Mouse (Mus musculus) kidney, postnatal 0 days (tissue): ENCODE data around the gene Prrt4. TPM values are rescaled to one million over a fixed set of nuclear protein-coding genes. Genes with fewer than 3 reads are reported as not detected.

ENCODE experiments used
- ATAC-seq: fragments of 200-750 bp; cut with Nextera tagmentation; replicated peaks from 2 replicates; pipeline ENCODE4 v1.8.0; 2017; ENCODE audit warnings: low read depth, moderate number of reproducible peaks, moderate TSS enrichment, moderate library complexity; ENCODE audit not compliant: low FRiP score
- DNase-seq: peaks from one replicate; pipeline ENCODE4 v3.0.0-alpha.2; 2016; ENCODE audit warnings: low spot score
- H3K27ac ChIP-seq: fragments of 300-500 bp; sonication (generic); 2 replicates; pipeline ENCODE4 v1.5.1; 2014; ENCODE audit warnings: mild to moderate bottlenecking
- H3K27me3 ChIP-seq: fragments of 300-500 bp; sonication (generic); 2 replicates; pipeline ENCODE4 v1.6.1; 2014; ENCODE audit warnings: low read length, mixed read lengths; ENCODE audit not compliant: insufficient read depth
- H3K36me3 ChIP-seq: fragments of 300-500 bp; sonication (generic); 2 replicates; pipeline ENCODE4 v1.6.1; 2014; ENCODE audit warnings: low read length, mixed read lengths; ENCODE audit not compliant: insufficient read depth
- H3K4me1 ChIP-seq: fragments of 300-500 bp; sonication (generic); replicated peaks from 2 replicates; pipeline ENCODE4 v1.6.1; 2014; ENCODE audit warnings: antibody characterized with exemption, low read length, mixed read lengths; ENCODE audit not compliant: insufficient read depth
- H3K4me2 ChIP-seq: fragments of 300-500 bp; sonication (generic); 2 replicates; pipeline ENCODE4 v1.6.1; 2014; ENCODE audit warnings: mild to moderate bottlenecking, low read length, moderate library complexity, mixed read lengths
- H3K4me3 ChIP-seq: fragments of 300-500 bp; sonication (generic); replicated peaks from 2 replicates; pipeline ENCODE4 v1.5.1; 2014; ENCODE audit warnings: low read depth, low read length
- H3K9ac ChIP-seq: fragments of 300-500 bp; sonication (generic); 2 replicates; pipeline ENCODE4 v1.6.1; 2014; ENCODE audit warnings: low read depth, low read length
- H3K9me3 ChIP-seq: fragments of 300-500 bp; sonication (generic); replicated peaks from 2 replicates; pipeline ENCODE4 v1.6.1; 2016; ENCODE audit warnings: low read length, inconsistent platforms, mixed read lengths
- CTCF ChIP-seq: IDR thresholded peaks from 2 replicates; pipeline ENCODE4 v1.5.1; 2016; ENCODE audit warnings: antibody characterized with exemption, low read depth, mild to moderate bottlenecking, moderate library complexity
- WGBS: fragments of 180-500 bp; shearing (Covaris S2); extraction: QIAGEN DNeasy Blood & Tissue Kit; methylation state at CpG from one replicate; pipeline ENCODE4 v1.1.7; 2014; 5-methylcytosine and 5-hydroxymethylcytosine counted together
- polyA plus RNA-seq: library from polyadenylated mRNA; unstranded; fragments of >200 nt; fragmentation: Nextera tagmentation; extraction: Ambion mirVana; gene quantifications from 2 replicates; pipeline ENCODE4 v1.2.1, GENCODE M21; 2015

Gene Prrt4
- polyA plus RNA-seq, 1 experiment from 2014 or later, result 0.76 TPM

DNA sequence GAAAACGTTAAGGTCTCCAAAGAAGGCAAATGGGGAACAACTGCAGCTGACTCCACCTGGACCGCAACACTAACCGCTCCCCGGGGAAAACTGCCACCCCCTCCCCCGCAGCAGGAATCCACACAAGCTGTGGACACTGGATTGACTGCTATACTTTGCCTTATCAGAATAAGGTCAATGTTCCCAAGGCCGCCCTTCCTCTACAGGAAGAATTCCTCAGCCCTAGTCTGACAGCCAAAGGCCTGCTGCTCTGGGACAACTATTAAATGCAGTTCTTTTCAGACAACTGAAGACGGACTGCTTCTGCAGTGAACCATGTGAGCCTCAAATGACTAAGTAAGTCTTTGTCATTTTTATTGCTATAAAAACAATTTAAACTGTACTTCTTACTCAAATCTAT lies 32.7 kb downstream of the Prrt4 start:
- Histone ChIP-seq H3K4me2 (no peak overlapping the region), H3K27me3 (no peaks in the 10 kb centered on the region), H3K4me3 (no peak overlapping the region), H3K9me3 (no peaks in the 10 kb centered on the region), H3K27ac (peak overlapping the region; percentile 57; the same call in 1 of the 2 replicates), H3K4me1 (peaks cover 11% of the 10 kb centered on the region), H3K9ac (no peak overlapping the region), H3K36me3 (peaks cover 5% of the 10 kb centered on the region; the same call in 1 of the 2 replicates)
- no peak for TF ChIP-seq CTCF
- peak; percentile 55 for ATAC-seq
- WGBS, result 24% methylated on average over 7 of the region's 7 CpGs
- DNase-seq, result peak; percentile 95

DNA sequence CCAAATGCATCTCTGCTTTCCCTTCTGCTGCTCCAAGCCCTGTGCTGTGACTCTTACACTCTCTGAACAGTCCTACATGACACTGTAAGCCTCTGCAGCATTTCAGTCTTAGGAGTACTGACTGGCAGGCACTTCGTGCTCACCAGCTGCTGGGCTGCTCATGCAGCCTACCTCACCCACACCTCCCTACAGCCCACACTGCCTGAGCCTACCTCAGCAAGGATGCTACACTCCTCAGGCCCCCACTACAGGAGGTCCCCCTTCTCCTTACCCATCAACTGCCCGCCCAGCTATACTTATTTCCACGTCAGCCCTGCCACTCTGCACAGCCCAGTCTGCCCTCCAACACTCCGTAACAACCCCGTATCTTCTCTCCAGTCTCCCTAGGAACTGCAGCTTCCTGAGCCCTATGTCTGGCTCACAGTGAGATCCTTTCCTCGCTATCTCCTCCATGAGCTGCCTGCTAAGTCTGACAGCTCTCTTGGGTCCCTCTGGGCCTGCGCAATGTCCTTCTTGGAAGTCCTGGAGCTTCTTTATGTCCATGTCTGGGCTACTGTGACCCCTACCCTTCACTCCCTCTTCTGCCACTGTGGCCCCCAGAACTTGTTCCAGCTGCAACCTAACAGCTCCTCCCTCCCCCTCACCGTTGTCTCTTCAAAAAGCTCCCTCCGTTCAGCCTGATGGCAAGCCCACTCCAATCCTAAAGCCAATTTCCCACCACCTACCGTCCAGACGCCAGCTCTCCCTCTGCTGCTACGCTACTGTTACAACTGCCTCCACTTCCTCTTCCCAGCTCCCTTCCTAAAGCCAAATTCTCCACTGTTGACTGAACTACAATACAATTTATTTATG lies 33.7 kb downstream of the Prrt4 start:
- H3K9me3 ChIP-seq, result no peaks in the 10 kb centered on the region
- no peaks in the 10 kb centered on the region for H3K27me3 ChIP-seq
- 31% methylated on average over 12 of the region's 12 CpGs for WGBS
- H3K36me3 ChIP-seq, result peaks cover 5% of the 10 kb centered on the region; the same call in 1 of the 2 replicates
- 0 out of 2 replicates have a peak overlapping the region, but pooled peaks have one; percentile 6 for H3K4me3 ChIP-seq
- DNase-seq (peak; percentile 83), ATAC-seq (peak; percentile 35; the same call in 1 of the 2 replicates)
- peaks cover 11% of the 10 kb centered on the region for H3K4me1 ChIP-seq
- H3K9ac ChIP-seq, result peak overlapping the region; percentile 29; the same call in 1 of the 2 replicates
- 0 out of 2 replicates have a peak, but pooled peaks have one; percentile 4 for TF ChIP-seq CTCF
- H3K27ac ChIP-seq, result peak overlapping the region; percentile 85
- peak overlapping the region; percentile 39 for H3K4me2 ChIP-seq

DNA sequence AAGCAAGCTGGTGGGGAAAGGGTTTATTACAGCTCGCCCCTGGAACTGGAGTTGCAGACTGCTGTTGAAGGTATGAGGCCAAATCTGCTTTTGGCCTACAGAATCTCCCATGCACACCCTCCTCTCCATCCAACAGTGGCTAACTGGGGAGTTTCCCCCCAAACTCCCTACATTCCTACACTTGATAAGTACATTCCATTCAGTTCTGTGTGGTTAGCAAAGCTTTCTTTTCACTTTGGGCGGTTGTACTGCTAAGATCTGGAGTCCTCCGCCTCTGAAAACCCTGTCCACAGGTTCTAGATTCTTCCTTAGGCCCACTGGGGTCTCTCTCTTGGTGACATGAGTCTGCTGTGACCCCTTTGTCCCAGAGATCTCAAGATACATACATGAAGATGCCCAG lies 34.4 kb downstream of the Prrt4 start:
- DNase-seq, result peak; percentile 40
- no peak overlapping the region for H3K4me3 ChIP-seq
- no peak for TF ChIP-seq CTCF
- no peaks in the 10 kb centered on the region for H3K9me3 ChIP-seq
- 0 out of 2 replicates have a peak overlapping the region, but pooled peaks have one; percentile 29 for H3K9ac ChIP-seq
- peaks cover 5% of the 10 kb centered on the region; the same call in 1 of the 2 replicates for H3K36me3 ChIP-seq
- peak overlapping the region; percentile 85 for H3K27ac ChIP-seq
- peak overlapping the region; percentile 39; the same call in 1 of the 2 replicates for H3K4me2 ChIP-seq
- ATAC-seq, result no peak
- peaks cover 11% of the 10 kb centered on the region for H3K4me1 ChIP-seq
- no peaks in the 10 kb centered on the region for H3K27me3 ChIP-seq
- 72% methylated on average over 3 of the region's 3 CpGs for WGBS

DNA sequence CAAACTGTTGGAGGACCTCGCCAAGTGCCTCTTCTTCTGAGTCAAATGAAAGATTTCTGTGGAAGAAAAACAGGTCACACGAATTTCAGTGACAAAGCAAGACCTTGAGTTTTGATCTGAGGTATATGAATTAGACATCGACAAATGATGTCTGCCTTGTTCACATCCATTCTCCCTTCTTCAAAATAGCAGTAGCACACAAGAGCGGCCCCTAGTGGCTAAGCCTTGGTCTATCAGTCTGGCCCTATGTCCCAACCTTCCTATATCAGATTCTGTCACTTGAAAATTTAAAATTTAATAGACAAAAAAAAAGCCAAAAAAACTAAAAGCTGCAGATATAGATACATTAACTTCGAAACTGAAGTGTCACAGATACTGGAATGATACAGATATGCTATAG lies 35.8 kb downstream of the Prrt4 start:
- WGBS, result 39% methylated on average over 5 of the region's 5 CpGs

DNA sequence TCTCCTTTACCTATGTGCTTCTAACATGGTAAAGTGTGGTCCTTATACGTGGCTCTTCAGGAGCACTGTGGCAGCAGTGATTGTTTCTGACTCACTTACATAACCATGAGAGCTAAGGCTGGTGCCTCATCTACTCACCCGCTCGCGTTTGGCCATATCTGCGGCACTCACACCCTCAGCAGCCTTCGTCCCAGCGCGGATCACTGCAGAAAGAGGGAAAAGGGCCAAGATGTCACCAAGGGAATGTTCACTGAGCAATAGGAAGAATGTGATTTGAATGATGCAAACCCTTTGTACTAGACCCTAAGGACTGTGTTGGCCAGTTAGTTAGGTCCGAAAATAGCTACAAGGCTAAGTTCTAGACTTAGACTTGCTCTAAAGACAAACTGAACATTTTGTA lies 41.9 kb downstream of the Prrt4 start:
- WGBS, result 90% methylated on average over 9 of the region's 9 CpGs
- H3K4me1 ChIP-seq, result no peaks in the 10 kb centered on the region
- H3K27ac ChIP-seq, result no peak overlapping the region
- no peak overlapping the region for H3K9ac ChIP-seq
- TF ChIP-seq CTCF, result no peak
- no peak for ATAC-seq
- peaks cover 43% of the 10 kb centered on the region; the same call in 1 of the 2 replicates for H3K36me3 ChIP-seq
- no peak for DNase-seq
- H3K4me2 ChIP-seq, result no peak overlapping the region
- no peaks in the 10 kb centered on the region for H3K27me3 ChIP-seq
- no peak overlapping the region for H3K4me3 ChIP-seq
- no peaks in the 10 kb centered on the region for H3K9me3 ChIP-seq

More for the DNA sequence above, 35.8 kb downstream of the Prrt4 start:
- Histone ChIP-seq H3K4me2 (no peak overlapping the region), H3K4me1 (peaks cover 11% of the 10 kb centered on the region), H3K9me3 (no peaks in the 10 kb centered on the region), H3K27me3 (no peaks in the 10 kb centered on the region), H3K4me3 (no peak overlapping the region), H3K9ac (no peak overlapping the region), H3K27ac (no peak overlapping the region), H3K36me3 (peaks cover 14% of the 10 kb centered on the region; the same call in 1 of the 2 replicates)
- peak; percentile 87 for DNase-seq
- peak; percentile 85 for TF ChIP-seq CTCF
- ATAC-seq, result no peak

DNA sequence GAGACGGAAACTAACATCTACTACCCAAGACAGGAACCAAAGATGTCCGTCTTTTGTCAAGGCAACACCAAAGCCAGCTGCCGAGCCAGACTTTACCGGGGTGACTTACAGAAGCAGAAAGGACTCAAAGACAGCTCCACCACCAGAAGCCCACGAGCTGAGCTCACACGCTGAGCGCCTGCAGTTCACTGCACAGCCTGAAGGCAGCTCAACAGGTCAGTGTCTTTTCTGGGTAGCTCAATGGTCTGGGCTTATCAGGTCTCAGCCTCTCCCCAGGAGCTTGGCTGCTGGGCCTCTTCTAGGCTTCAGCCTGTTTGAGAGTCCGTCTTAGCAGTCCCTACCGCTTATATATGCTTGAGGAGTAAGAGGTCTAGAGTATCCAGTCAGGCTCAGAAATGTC lies 46.3 kb downstream of the Prrt4 start:
- H3K27me3 ChIP-seq, result no peaks in the 10 kb centered on the region
- H3K4me2 ChIP-seq, result no peak overlapping the region
- 96% methylated on average over 9 of the region's 9 CpGs for WGBS
- no peak overlapping the region for H3K4me3 ChIP-seq
- TF ChIP-seq CTCF, result no peak
- H3K9ac ChIP-seq, result no peak overlapping the region
- DNase-seq (no peak), ATAC-seq (no peak)
- no peaks in the 10 kb centered on the region for H3K4me1 ChIP-seq
- H3K36me3 ChIP-seq, result peaks cover 54% of the 10 kb centered on the region
- no peak overlapping the region for H3K27ac ChIP-seq
- no peaks in the 10 kb centered on the region for H3K9me3 ChIP-seq
